Mouse (Mus musculus): ENCODE results near the gene Trhr2. TPM values are rescaled to one million over a fixed set of nuclear protein-coding genes. Genes with fewer than 3 reads are reported as not detected.
A peak's percentile ranks its signal among the peaks of the same experiment; 100 is the strongest.

Gene Trhr2
- total RNA-seq, 2 experiments from 2014 or later, result not detected

- no peak for ATAC-seq (replicated peaks; ENCODE audit: low FRiP score, low TSS enrichment, poor library complexity, severe bottlenecking)
Measured at GRCm38 (mm10) chr8:122357202-122357601, 3.3 kb downstream of the Trhr2 start.

GRCm38 (mm10) chr8:122355642-122356606 lies 4.6 kb downstream of the Trhr2 start:
- no peak for ATAC-seq (replicated peaks; ENCODE audit: low FRiP score, low TSS enrichment, poor library complexity, severe bottlenecking)

DNA sequence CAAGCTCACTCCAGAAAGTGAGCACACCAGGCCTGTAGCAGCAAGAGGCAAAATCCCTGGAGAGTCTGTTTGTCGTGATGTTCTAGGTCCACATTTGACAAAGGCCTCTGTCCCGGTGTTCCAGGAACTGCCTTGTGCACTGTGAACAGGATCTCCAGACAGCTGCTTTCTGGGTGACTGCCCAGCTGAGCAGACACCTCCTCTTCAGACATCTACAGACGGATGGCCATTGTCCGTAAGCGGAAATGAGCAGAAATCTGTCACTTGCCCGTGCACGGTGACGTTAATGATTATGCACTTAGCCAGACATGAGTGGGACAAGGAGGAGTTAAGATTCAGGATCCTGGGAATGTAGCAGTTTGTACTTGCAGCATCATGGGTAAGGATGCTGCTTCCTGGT lies 6.4 kb downstream of the Trhr2 start:
- ATAC-seq (replicated peaks; ENCODE audit: low FRiP score, low TSS enrichment, poor library complexity, severe bottlenecking), result no peak

GRCm38 (mm10) chr8:122350309-122351089 lies 10.0 kb downstream of the Trhr2 start:
- no peak for ATAC-seq (replicated peaks; ENCODE audit: low FRiP score, low TSS enrichment, poor library complexity, severe bottlenecking)

DNA sequence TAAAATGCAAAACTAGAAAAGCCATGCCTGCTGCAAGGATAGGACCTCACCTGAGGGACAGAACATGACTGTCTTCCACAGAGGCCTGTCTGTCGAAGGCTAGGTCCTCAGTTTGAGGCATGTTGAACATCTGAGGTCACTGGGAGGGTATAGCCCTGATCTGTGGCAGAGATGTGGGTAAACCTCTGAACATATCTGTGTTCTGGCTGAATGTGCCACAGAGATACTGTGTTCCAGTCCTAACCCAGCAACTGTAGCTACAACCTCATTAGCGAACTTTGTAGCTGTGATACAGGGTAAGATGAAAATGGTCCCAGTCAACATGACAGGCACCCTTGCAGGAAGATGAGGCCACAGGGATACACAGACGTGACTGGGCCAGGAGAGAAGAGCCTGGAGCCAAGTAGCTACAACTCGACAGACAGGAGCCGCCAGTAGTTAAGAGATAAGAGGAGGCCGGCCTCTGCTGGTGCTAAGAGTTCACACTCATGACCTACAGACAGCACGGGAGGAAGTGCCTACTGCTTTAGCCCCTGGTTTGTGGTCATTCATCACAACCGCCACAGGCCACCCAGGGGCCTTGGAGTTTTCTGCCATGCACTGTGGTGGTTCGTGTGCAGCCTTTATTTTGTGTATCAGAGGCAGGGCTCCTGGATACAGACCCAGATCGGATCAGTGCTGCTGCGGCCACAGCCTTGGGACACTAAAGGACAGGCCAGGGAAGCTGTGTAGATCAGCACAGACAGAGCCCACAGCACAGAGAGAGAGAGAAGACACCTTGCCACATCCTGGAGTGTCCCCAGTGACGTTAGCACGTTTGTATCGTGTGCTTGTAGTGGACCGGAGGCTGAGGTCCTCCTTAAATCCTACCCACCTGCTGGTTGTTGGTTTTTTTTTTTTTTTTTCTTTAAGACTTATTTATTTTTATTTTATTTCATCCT lies 10.9 kb downstream of the Trhr2 start:
- peak; percentile 74 for ATAC-seq (replicated peaks; ENCODE audit: low FRiP score, low TSS enrichment, poor library complexity, severe bottlenecking)

- peak; percentile 22; the same call in 1 of the 2 replicates for ATAC-seq (replicated peaks; ENCODE audit: low FRiP score, low TSS enrichment, poor library complexity, severe bottlenecking)
Measured at GRCm38 (mm10) chr8:122347811-122348552, 12.6 kb downstream of the Trhr2 start.

DNA sequence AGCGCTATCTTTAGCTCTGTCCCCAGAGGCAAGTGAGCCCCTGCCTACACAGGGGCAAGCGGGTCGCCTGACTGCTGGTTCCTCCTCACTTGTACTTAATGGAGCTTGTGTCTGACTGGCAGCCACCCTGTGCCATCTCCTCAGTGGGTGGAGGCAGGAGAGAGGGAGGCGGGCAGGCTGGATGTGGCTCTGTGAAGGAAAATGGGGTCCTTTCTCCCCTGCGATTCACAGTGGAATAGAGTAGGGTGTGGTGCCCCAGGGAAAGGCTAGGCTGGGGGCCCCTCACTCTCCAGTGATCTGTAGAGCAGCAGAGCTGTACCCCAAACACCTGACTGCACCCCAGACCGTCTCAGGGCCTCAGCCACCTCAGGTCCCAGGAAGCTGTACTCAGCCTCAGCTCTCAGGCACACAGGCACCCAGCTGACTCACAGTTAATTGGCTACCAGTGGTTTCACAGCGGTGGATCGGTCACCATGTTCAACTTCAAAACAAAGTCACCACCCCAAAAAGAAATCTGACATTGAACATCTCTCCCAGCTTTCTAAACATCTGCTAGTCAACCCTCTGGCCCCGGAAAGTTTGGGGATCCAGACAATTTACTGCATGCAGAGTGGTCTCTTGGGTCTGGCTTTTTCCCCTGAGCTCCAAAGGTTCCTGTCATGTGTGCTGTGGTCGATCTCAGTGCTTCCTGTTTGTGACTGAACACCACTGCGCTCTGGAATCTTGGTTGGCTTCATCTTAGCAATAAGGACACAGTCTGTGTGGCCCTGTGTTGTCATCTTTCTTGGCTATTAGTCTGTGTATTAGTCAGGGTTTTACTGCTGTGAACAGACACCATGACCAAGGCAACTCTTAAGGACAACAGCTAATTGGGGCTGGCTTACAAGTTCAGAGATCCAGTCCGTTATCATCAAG lies 15.1 kb downstream of the Trhr2 start:
- ATAC-seq (replicated peaks; ENCODE audit: low FRiP score, low TSS enrichment, poor library complexity, severe bottlenecking), result no peak

- no peak for ATAC-seq (replicated peaks; ENCODE audit: low FRiP score, low TSS enrichment, poor library complexity, severe bottlenecking)
Measured at GRCm38 (mm10) chr8:122344219-122344618, 16.3 kb downstream of the Trhr2 start.

- no peak for ATAC-seq (replicated peaks; ENCODE audit: low FRiP score, low TSS enrichment, poor library complexity, severe bottlenecking)
Measured at GRCm38 (mm10) chr8:122343758-122344157, 16.8 kb downstream of the Trhr2 start.

- no peak for ATAC-seq (replicated peaks; ENCODE audit: low FRiP score, low TSS enrichment, poor library complexity, severe bottlenecking)
Measured at GRCm38 (mm10) chr8:122343341-122343740, 17.2 kb downstream of the Trhr2 start.

GRCm38 (mm10) chr8:122342806-122343209 lies 17.7 kb downstream of the Trhr2 start:
- peak; percentile 40 for ATAC-seq (replicated peaks; ENCODE audit: low FRiP score, low TSS enrichment, poor library complexity, severe bottlenecking)

DNA sequence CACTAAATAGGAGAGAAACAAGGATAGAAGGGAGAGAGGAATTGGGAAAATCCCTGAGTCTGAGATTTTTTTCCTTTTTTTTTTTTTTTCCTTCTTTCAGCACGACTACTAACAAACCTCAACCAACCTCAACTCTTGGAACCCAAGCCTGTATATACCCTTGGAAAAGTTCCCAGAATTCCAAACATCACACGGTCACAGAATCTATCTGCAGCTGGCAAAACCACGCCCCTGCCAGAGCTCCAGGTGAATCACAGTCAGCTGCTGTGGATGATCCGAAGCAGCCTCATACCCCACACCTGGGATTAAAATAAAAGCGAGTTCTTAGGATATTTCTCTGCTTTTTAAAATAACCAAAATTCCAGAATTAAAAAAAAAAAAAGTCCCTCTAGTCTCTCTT lies 18.2 kb downstream of the Trhr2 start:
- ATAC-seq (replicated peaks; ENCODE audit: low FRiP score, low TSS enrichment, poor library complexity, severe bottlenecking), result no peak

GRCm38 (mm10) chr8:122341790-122342189 lies 18.8 kb downstream of the Trhr2 start:
- ATAC-seq (replicated peaks; ENCODE audit: low FRiP score, low TSS enrichment, poor library complexity, severe bottlenecking), result peak; percentile 18

DNA sequence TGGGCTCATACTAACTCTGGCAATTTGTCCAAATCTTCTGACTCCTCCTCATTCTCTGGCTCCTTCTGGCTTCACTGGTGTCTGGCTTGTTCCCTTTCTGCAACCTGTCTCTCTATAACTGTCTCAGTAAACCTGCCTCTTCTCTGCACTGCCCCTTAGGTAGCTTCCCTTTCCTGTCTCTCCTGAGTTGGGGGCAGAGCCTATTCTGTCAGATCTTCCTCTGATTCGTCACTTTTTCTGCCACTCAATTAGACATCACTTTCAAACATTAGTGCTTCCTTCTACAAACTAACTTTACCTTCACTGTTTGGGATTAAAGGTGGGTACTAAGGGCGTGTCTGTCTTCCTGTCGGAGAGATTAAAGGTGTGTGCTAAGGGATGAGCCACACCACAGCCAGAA lies 19.8 kb downstream of the Trhr2 start:
- no peak for ATAC-seq (replicated peaks; ENCODE audit: low FRiP score, low TSS enrichment, poor library complexity, severe bottlenecking)

GRCm38 (mm10) chr8:122338852-122339251 lies 21.7 kb downstream of the Trhr2 start:
- ATAC-seq (replicated peaks; ENCODE audit: low FRiP score, low TSS enrichment, poor library complexity, severe bottlenecking), result no peak

DNA sequence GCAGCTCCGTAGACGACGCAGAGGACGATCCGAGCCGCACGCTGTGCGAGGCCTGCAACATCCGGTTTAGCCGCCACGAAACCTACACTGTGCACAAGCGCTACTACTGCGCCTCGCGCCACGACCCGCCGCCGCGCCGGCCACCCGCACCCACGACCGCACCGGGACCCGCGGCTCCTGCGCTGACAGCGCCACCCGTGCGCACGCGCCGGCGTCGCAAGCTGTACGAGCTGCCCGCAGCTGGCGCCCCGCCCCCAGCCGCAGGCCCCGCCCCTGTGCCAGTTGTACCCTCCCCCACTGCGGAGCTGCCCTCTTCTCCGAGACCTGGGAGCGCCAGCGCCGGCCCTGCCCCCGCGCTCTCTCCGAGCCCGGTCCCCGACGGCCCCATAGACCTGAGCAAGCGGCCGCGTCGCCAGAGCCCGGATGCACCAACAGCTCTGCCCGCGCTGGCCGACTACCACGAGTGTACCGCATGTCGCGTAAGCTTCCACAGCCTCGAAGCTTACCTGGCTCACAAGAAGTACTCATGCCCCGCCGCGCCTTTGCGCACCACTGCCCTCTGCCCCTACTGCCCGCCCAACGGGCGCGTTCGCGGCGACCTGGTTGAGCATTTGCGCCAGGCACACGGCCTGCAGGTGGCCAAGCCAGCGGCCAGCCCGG lies 24.2 kb downstream of the Trhr2 start:
- no peak for ATAC-seq (replicated peaks; ENCODE audit: low FRiP score, low TSS enrichment, poor library complexity, severe bottlenecking)

DNA sequence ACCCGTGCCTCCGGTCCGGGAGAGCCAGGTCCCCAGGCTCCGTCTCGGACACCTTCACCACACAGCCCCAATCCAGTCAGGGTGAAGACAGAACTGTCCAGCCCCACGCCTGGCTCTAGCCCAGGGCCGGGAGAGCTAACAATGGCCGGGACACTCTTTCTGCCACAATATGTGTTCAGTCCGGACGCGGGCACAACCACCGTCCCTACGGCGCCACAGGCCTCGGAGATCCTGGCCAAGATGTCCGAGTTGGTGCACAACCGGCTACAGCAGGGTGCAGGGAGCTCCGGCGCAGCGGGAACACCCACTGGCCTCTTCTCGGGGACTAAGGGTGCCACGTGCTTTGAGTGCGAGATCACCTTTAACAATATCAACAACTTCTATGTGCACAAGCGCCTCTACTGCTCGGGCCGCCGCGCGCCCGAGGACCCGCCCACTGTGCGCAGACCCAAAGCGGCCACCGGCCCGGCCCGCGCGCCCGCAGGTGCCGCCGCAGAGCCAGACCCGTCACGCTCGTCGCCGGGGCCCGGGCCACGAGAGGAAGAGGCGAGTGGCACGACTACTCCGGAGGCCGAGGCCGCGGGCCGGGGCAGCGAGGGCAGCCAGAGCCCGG lies 24.8 kb downstream of the Trhr2 start:
- no peak for ATAC-seq (replicated peaks; ENCODE audit: low FRiP score, low TSS enrichment, poor library complexity, severe bottlenecking)

Measured in megakaryocyte-erythroid progenitor cell, adult 5-6 weeks (primary cell).